Mouse (Mus musculus) cerebellum, adult 2 months (tissue): ENCODE measurements around the gene Col4a2. TPM values are rescaled to one million over a fixed set of nuclear protein-coding genes. Genes with fewer than 3 reads are reported as not detected.

Source experiments
- DNase-seq, 2 experiments: peaks; one replicate each; pipeline ENCODE4 v3.0.0; 2021
- H3K27ac ChIP-seq: fragments of 200-500 bp; 2 replicates; pipeline ENCODE4 v1.5.1; 2012; ENCODE audit warnings: low read length, control low read depth, inconsistent platforms; ENCODE audit not compliant: insufficient read depth
- H3K27me3 ChIP-seq: fragments of 200-500 bp; 2 replicates; pipeline ENCODE4 v1.6.1; 2012; ENCODE audit warnings: inconsistent platforms, mild to moderate bottlenecking, low read length, moderate library complexity; ENCODE audit not compliant: control insufficient read depth, insufficient read depth
- H3K4me1 ChIP-seq: fragments of 200-500 bp; 2 replicates; pipeline ENCODE4 v1.6.1; 2011; ENCODE audit warnings: low read length; ENCODE audit not compliant: control insufficient read depth, insufficient read depth
- H3K4me3 ChIP-seq: fragments of 200-500 bp; replicated peaks from 2 replicates; pipeline ENCODE3; 2011; ENCODE audit warnings: mild to moderate bottlenecking, low read depth, low read length, control low read depth; ENCODE audit not compliant: insufficient read depth
- CTCF ChIP-seq: fragments of 200-500 bp; IDR thresholded peaks from 2 replicates; pipeline ENCODE4 v1.5.1; 2011; ENCODE audit warnings: low read depth, mild to moderate bottlenecking, control low read depth, low read length, moderate library complexity, borderline replicate concordance; ENCODE audit not compliant: insufficient read depth
- POLR2A ChIP-seq: fragments of 200-500 bp; IDR thresholded peaks from 2 replicates; pipeline ENCODE4 v1.6.1; 2011; ENCODE audit warnings: low read length, control low read depth, borderline replicate concordance; ENCODE audit not compliant: insufficient read depth
- WGBS: fragments of 180-500 bp; shearing (Covaris S2); methylation state at CpG from one replicate; pipeline ENCODE4 v1.1.7; 2018; 5-methylcytosine and 5-hydroxymethylcytosine counted together
- polyA plus RNA-seq: library from polyadenylated mRNA; depleted of rRNA; stranded (reverse); fragments of >200 nt; gene quantifications from 2 replicates; pipeline ENCODE4 v1.2.3, GENCODE M21; 2012

Gene Col4a2
- polyA plus RNA-seq, 1 experiment, result 15.0 TPM

GRCm38 (mm10) chr8:11430688-11431087 lies 118.1 kb downstream of the Col4a2 start:
- Histone ChIP-seq H3K27me3 (no peaks in the 10 kb centered on the region), H3K4me3 (no peak overlapping the region), H3K27ac (no peak overlapping the region), H3K4me1 (no peaks in the 10 kb centered on the region)
- peak; percentile 45 for TF ChIP-seq CTCF
- no peak for TF ChIP-seq POLR2A
- DNase-seq, result no peak
- WGBS, result 64% methylated on average over 5 of the region's 5 CpGs

GRCm38 (mm10) chr8:11437862-11438261 lies 125.3 kb downstream of the Col4a2 start:
- H3K4me3 ChIP-seq, result no peak overlapping the region
- TF ChIP-seq POLR2A (no peak), CTCF (no peak)
- DNase-seq, result no peak
- WGBS, result 65% methylated on average over 12 of the region's 12 CpGs
- no peaks in the 10 kb centered on the region; the same call in 1 of the 2 replicates for H3K4me1 ChIP-seq
- H3K27ac ChIP-seq, result no peak overlapping the region
- no peaks in the 10 kb centered on the region for H3K27me3 ChIP-seq

DNA sequence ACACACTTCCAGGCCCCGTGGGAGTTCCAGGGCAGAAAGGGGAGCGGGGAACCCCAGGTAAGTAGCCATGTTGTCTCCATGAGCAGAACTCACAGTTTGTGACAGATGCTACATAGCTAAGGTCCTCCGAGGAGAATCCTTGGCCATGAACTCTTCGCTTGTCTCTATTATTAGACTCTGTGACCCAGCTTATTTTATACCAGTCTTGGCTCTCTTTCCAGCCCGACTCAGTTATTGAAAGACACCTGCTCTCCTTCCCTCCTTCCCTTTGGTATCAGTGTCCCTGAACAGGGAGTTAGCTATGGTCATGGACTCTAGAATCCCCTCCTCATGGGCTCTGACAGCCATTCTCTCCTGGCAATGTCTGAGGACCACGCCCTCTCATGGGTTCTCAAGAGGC lies 128.7 kb downstream of the Col4a2 start:
- no peaks in the 10 kb centered on the region; the same call in 1 of the 2 replicates for H3K4me1 ChIP-seq
- TF ChIP-seq POLR2A, result no peak
- TF ChIP-seq CTCF, result no peak
- WGBS, result 66% methylated on average over 6 of the region's 6 CpGs
- H3K27ac ChIP-seq, result no peak overlapping the region
- H3K4me3 ChIP-seq, result no peak overlapping the region
- no peak for DNase-seq
- H3K27me3 ChIP-seq, result no peaks in the 10 kb centered on the region

DNA sequence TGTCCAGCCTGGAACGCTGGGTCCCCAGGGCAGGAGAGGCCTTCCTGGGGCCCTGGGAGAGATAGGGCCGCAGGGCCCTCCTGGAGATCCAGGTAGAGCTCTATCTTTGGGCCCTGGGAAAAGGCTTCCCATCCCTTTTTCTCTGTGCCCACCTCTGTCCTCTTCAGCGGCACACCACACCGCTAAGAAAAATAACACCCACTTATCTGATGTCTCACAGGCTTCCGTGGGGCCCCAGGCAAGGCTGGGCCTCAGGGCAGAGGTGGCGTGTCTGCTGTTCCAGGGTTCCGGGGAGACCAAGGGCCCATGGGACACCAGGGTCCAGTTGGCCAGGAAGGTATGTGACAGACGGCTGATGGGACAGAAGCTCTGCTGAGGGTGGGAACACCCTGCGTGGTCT lies 131.0 kb downstream of the Col4a2 start:
- Histone ChIP-seq H3K4me3 (no peak overlapping the region), H3K27me3 (no peaks in the 10 kb centered on the region), H3K4me1 (no peaks in the 10 kb centered on the region), H3K27ac (no peak overlapping the region)
- 76% methylated on average over 9 of the region's 9 CpGs for WGBS
- DNase-seq, result no peak
- TF ChIP-seq CTCF (no peak), POLR2A (no peak)

DNA sequence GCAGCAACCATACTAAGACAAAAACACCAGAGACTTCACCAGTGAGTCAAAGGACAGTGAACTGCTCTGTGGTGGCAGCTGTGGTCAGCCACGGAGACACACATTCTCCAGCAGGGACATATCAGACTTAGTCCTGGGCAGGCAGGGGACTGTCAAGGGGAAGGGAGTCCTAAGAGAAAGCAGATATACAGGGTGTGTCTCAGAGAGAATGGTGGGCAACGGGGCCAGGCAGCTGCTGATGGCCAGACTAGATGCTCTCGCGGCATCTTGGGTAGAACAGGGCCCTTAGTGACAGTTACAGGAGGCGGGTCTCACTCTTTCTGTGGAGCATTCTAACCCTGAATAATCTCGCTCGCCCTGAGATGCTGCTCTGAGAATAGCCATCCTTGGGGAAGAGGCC lies 131.6 kb downstream of the Col4a2 start:
- no peak for TF ChIP-seq POLR2A
- TF ChIP-seq CTCF, result no peak
- no peaks in the 10 kb centered on the region for H3K4me1 ChIP-seq
- H3K27ac ChIP-seq, result no peak overlapping the region
- H3K27me3 ChIP-seq, result no peaks in the 10 kb centered on the region
- H3K4me3 ChIP-seq, result no peak overlapping the region
- 90% methylated on average over 7 of the region's 7 CpGs for WGBS
- DNase-seq, result no peak

GRCm38 (mm10) chr8:11445790-11446189 lies 133.2 kb downstream of the Col4a2 start:
- DNase-seq, result no peak
- no peak overlapping the region for H3K4me3 ChIP-seq
- H3K27me3 ChIP-seq, result no peaks in the 10 kb centered on the region
- 76% methylated on average over 13 of the region's 13 CpGs for WGBS
- H3K4me1 ChIP-seq, result no peaks in the 10 kb centered on the region; the same call in 1 of the 2 replicates
- TF ChIP-seq POLR2A (no peak), CTCF (no peak)
- H3K27ac ChIP-seq, result no peak overlapping the region

DNA sequence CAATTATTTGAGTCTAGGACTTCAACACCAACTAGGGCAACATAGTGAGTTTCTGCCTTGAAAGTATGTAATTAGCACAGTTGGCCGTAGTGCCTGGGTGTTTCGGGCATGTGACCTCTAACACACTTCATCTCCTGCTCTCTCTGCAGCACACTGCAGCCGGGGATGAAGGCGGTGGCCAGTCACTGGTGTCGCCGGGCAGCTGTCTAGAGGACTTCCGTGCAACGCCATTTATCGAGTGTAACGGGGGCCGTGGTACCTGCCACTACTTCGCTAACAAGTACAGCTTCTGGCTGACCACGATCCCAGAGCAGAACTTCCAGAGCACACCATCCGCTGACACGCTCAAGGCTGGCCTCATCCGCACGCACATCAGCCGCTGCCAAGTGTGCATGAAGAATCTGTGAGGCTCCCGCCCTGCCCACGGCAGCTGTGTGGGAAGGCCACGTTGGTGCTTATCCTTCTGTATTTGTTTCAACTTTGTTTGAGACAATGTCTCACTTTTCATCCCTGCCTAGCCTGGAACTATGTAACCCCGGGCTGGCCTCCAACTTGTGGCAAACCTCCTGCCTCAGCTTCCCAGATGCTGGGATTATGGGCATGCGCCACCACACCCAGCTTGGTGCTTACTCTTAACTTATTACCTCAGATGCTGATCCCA lies 135.4 kb downstream of the Col4a2 start:
- WGBS, result 83% methylated on average over 23 of the region's 23 CpGs
- TF ChIP-seq POLR2A, result no peak
- TF ChIP-seq CTCF, result no peak
- Histone ChIP-seq H3K27me3 (no peaks in the 10 kb centered on the region), H3K4me3 (no peak overlapping the region), H3K4me1 (no peaks in the 10 kb centered on the region; the same call in 1 of the 2 replicates), H3K27ac (no peak overlapping the region)
- DNase-seq, result no peak
